Mouse (Mus musculus) T-cell, adult 2 months (primary cell): ENCODE measurements around the gene Rab3il1.
A peak's percentile ranks its signal among the peaks of the same experiment; 100 is the strongest.

Experiments
- DNase-seq: peaks from one replicate; pipeline ENCODE4 v3.0.0; 2022; ENCODE audit warnings: low spot score

The Rab3il1 gene

DNA sequence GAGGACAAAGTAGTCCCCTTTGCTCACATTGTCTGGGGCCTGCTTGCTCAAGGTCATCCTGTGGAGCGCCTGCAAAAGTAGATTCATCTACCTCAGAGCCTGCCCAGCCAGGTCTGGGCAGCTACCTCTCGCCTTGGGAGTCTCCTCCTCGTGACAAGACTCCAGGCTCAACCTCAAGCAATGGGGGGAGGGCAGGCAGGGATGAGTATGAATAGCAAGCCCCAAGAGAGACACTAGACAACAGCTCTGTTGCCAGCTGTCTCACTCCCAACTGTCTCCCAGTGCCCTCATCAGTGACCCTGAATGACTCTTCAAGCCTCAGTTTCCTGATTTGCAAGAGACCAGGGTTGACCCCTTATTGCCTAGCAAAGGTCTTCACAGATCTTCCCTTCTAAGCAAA is 11.9 kb downstream of the Rab3il1 start:
- no peak for DNase-seq

DNA sequence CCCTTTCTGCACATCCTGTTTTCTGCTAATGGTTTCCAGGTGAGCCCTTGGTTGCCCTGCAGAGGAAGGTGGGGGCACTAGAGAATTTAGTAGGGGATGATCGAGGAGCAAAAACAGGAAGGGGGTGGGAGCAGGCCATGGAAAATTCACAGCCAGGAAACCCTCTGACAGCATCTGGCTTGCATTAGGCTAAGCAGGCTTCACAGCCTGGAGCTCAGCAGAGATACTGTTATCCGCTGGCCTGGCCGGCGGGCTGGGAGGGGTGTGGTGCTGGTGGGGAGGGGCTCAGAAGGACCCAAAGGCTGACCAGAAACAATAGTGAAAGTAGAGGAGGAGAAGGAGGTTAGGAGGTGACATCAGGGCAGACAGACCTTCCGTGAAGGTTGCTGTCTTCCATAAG is 12.4 kb downstream of the Rab3il1 start:
- no peak for DNase-seq

DNA sequence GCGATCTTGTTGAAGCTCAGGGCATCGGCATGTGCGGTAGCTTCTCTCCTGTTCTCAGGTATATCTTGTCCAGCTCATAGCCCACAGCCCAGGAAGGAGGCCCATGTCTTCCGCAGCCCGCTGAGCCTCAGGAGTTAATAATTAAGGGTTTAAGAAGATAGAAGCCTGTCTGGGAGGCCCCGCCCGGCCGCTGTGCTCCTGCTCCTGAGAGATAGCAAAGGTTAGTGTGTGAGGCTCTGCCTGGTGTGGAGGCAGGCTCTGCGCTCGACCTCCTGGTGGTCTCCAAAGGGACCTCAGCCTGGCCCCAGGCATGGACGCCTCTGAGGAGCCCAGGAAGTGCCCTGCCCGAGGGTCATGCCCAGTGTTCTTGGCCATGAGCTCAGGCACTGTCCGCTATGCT is 13.4 kb downstream of the Rab3il1 start:
- DNase-seq: no peak

DNA sequence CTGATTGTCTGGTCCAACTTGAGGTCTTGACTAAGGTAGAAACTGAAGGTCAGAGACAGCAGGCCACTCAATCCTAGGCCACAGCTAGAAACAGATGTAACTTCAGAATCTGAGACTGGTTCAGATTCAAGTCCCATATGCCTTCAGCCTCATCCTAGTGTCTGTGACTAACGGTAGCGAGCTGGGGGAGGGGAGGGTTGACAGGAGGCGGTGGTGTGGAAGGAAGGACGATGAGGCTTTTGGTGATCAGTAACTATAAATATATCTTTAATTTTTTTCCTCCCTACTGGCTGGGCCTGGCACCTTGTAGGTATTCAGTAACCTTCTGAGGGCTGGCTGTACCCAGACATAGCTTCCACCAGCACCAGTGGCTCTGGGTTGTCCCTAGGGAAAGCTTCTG is 14.0 kb downstream of the Rab3il1 start:
- DNase-seq: no peak

DNA sequence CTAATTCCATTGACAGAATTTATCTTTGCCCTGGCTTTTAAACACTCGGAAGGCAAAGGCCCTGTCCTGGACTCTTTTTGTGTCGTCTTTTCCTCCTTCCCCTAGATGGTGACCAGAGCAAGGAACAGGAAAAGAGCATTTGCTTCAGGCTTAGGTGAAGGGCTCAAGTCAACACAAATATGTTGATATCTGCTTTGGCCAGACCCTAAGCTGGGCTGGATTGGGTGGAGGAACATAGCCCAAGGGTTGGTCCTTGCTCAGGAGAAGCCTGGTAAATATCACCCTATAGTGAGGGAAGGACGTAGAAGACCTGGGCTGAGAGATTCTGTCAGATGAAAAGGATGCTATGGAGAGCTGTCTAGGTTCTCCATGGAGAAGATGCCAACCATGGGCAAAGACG is 14.7 kb downstream of the Rab3il1 start:
- no peak for DNase-seq

DNA sequence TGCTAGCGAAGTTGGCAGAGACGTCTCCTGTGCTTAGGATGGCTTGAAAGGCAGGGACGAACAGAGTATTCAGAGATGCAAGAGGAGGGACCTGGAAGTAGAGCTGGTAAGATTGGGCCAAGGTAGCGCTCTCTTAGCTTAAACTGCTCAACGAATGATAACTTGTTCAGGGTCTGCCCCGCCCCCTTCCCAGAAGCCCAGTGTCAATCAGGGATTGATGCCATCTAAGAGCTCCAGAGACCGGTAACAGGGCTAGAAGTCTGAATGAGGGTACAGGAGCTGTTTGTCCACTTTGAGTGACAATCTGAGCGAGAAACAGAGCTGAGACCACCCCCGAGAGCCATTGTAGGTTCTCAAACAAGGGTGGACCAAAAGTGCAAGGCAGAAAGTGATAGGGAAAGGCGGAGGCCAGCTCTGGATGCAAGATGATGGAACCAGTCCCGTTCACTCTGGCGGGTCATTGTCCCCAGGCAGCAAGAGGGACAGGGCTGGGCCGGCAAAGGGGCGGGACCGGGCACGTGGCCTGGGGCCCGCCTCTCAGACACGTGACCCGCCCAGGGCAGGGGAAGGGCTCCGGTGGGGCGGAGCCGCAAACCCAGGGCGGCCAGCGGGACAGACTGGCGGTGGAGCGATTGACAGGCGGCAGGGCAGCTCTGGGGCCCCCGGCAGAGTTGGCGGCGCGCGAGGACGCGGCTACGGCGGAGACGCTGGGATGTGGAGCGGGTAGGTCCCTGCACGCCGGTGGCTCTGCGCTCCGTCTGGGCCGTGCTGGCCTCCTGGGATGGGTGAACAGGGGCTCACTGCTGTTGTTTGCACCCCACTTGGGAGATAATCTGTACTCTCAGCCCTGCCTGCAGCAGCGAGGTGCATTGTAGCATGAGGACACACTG is 16.4 kb downstream of the Rab3il1 start:
- DNase-seq: peak; percentile 16

DNA sequence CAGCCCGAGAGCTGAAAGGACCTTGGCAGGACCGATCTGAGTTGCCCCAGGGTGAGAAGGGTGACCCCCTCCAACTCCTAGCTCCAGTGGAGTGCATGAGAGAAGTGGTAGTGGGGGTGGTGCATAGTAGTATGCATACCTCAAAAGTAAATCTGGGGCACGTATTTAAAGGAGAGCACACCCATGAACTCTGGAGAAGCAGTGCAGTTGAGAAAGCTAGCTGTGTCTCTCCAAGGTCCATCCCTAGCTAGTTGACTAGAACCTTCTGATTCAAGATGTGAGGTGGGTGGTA is 17.0 kb downstream of the Rab3il1 start:
- DNase-seq: no peak

DNA sequence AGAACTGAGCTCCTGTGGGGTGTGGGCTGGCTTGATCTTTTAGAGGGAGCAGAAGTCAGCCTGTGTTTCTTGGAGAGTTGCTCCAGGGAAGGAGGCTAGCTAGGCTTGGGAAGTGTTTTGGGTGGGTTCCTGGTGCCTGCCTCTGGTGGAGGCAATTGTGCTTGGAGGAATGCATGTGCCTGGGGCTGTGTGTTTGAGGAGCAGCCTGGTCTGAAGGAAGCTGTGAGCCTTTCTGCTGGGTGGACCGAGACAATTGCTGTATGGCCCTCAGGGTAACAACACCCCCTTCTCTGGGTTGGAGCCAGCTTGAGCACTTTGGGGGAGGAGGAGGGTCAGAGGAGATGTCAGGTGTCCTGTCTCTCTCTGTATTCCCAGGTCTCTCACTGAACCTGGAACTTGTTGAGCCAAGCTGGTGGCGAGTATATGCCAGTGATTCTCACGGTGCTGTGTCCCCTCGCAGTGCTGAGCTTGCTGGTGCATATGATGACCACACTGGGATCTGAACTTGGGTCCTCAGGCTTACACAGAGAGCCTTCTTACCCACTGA is 17.8 kb downstream of the Rab3il1 start:
- no peak for DNase-seq

DNA sequence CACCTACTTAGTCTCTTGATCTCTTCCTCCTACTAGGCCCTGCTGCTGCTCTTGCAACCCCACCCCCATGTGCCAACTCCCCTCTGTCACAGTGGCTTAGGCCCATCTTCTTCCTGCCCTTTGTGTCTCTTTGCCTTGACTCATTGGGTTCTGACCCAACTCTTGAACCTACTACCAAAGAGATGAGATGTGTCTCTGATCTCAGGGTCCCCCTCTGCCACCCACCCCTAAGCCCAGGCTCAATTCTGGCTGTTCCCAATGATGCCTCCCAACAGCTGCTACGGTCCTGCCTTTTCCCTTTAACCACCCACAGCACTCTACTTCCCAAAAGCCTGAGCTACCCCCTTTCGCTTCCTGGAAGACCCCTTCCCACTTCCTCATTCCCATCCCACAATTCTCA is 20.5 kb downstream of the Rab3il1 start:
- DNase-seq: no peak

DNA sequence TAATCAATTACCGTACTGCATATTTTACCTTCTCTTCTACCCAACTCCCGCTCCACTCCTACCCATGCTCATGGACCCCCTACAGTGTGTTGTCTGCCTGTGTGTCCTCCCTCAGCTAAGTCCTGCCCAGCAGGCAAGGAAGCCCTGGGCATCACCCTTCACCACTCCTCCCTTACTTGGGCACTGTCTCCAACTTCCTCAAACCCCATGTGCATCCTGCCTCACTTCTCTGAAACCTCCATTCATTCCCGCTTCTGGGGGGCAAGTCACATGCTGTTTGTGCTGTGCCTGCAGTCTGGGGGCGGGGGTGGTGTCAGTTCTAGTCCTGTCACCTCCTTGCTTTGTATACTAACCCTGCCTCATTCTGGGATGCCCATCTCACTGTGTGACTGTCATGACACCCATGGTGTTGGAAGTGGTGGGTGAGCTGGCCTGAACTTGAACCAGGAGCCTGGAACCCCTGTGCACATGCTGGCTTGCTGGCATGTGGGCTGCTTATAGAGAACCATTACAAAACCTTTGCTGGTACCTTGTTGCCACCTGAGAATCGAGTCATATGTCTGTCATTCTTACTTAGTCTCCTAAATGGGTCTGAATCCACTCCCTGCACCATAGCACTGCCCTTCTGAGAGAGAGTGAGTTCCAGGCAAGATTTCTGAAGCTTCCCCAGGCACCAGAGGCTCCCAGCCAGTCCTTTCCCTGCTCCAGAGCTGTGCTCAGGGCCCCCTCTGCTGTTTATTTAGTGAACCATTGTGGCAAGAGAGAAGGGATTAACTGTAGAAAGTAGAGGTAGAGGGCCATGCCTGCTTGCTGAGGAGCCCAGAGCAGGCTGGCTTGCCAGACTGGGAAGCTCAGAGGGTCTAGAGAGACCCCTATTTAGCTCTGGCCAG is 21.2 kb downstream of the Rab3il1 start:
- no peak for DNase-seq

DNA sequence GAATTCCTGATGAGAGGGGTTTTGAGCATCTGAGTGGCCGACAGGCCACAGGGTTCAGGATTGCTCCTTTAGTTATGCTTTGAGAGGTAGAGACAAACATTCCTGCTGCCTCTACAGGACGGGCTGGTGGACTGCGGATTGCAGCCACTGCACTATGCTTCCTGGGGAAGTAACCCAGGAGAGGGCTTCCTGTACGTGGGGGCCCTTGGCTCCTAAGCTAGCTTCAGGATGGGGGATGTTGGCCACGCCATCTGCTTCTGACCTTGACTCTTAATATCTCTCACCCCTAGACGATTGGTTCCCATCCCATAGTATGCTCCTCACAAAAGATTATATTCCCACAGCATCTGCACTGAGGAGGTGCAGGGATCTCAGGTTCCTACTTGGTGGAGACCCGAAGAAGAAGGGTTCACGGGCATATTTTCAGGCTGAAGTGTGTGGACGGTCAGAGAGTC is 21.9 kb downstream of the Rab3il1 start:
- DNase-seq: no peak

DNA sequence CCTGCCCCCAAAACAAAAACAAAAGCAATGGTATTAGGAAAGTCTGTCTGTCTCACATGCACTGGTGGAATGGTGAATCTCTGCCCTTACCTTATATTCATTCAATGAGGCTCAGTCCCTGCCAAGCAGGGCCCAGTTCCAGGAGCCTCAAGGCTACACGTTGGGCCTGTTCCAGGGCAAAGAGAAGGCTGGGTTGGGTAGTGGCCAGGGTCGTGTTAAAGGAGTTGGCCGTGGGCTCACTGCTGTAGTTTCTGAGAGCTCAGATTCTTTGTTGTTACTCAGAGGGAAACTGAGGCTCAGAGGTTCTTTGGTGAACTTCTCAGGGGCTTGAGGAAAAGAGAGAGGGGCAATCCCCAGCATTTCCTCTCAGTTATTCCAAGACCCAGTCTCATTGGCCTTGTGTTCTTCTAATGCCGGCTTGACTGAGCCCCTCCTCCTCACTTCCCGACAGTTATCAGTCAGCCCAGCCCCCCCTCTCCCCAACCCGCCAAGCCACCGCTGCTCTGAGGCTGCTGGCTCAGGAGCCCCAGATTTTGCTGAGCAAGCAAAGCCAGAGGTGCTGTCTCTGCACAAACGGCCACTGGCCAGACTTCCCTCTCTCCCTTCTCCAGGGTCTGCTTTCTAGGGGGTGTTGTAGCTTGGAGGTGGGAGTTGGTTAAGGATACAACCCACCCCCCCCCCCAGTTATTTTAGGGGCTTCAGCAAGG is 23.9 kb downstream of the Rab3il1 start:
- DNase-seq: no peak

DNA sequence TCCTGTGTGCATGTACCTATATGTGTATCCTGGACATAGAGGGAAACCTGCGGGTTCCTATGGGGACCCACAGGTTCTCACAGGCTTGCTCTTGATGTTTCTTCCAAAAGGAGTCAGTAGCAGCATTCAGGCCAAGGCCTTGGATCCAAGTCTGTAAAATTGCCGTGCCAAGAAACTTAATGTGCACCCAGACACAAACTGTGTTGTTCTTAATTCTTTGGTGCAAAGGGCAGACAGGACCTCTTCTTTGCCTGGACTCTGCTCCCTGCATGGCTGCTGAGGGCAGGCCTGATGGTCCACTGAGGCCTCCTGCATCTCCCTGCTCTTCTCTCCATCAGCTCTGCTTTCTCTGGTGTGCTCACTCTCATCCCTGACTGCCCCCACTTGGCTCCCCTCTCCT is 28.3 kb downstream of the Rab3il1 start:
- no peak for DNase-seq

DNA sequence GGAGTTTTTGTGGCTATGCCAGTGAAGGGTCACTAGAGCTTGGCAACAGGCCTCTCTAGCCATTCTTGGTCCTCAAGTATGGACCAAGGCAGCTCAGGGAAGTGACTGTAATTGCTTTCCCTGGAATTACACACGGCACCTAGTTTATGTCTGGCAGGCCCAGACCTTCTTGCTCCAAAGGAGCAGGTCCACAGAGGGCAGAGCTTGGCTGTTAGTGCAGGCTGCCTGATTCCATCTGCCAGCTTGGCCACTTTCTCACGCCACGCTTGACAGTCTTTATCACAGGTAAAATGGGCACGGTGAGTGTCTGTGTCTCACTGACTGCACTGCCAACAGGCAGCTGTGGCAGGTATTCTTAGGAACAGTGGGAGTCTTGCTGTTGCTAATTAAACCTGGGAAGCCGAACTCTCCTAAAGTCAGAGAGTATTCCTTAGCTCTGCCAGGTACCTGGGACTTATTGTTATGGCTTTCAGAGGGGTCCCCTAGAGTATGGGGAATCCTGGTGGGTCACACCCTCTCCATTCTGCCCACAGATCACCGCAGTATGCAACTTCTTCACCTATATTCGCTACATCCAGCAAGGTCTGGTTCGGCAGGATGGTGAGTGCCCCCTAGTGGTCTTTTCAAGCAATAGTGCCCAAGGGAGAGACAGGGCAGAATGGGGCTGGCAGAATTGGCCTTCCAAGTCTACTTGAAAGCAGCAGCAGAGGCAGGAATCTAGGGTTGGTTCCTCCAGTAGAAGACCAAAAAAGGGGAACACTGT is 31.9 kb downstream of the Rab3il1 start:
- DNase-seq: peak; percentile 47

DNA sequence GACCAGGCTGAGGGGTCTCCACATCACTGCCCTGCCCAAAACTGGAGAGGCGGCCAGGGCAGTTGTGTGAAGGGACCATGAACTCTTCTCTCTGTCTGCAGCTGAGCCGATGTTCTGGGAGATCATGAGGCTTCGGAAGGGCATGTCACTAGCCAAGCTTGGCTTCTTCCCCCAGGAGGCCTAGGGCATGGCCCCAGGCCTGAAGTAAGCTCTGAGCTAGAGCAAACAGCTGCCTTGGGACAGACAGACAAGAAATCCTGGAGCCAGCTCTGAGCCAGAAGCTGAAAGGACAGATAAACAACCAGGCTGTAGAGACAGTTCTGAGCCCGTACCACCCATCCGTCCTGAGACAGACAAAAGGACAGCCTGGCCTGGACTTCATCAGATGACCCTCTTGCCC is 32.9 kb downstream of the Rab3il1 start:
- DNase-seq: no peak

DNA sequence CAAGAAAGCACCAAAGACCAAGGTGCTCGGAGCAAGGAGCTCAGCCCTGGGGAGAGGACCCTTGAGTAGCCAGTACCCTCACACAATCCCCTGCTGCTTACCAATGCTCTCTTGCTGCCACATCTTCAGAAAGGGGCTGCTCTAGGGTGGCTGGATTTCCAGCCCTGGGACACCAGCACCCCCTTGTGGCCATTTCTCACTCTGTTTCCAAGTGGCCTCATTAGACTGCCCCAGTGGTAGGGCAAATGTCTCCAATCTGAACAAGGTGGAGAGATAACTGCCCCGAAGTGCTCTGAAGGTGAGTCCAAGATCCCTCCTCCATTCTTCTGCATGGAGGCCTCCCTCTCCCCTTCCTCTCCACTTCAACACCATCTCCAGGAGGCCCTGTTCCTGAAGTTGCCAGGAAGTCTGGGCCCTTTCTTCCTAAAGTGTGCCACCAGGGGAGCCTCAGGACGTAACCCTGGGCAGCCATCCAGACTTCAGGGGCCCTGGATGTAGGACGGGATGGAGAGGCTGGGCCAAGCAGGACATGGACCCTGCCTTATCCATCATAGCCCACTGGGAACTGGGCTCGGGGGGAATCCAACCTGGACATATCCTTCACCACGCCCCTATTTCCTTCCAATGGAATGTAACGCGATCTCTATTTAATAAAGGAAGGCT is 33.4 kb downstream of the Rab3il1 start:
- DNase-seq: peak; percentile 65

DNA sequence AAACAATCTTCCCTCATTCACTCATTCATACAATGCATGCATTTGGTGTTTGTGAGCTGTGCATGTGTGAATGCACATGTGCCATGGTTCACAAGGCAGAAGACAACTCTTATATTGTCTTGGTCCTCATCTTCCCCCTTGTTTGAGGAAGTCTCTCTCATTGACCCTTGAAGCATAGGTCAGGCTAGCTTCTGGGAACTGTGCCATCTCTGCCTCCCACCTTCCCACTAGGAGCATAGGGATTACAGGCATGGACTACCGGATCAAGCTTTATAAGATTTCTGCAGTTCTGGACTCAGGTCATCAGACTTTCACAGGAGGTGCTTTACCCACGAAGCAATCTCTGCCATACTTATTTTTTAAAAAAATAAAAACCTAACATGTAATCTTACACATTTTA is 36.1 kb downstream of the Rab3il1 start:
- DNase-seq: no peak

DNA sequence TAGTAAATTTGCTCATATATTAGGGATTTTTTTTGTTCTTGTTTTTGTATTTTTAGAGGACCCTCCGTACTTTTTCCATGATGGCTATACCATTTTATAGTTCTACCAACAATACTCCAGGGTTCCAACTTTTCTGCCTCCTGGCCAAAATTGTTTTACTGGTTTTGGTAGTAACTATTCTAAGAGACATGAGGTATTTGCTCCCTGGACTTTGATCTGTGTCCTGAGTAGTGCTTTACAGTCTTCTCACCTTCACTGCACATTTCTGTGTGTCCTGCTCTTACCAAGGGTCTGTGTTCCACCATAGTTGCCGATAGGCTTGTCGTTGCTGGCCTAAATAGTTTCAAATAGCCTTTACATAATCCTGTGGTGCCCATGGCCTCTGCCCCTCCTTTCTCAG is 36.9 kb downstream of the Rab3il1 start:
- no peak for DNase-seq

DNA sequence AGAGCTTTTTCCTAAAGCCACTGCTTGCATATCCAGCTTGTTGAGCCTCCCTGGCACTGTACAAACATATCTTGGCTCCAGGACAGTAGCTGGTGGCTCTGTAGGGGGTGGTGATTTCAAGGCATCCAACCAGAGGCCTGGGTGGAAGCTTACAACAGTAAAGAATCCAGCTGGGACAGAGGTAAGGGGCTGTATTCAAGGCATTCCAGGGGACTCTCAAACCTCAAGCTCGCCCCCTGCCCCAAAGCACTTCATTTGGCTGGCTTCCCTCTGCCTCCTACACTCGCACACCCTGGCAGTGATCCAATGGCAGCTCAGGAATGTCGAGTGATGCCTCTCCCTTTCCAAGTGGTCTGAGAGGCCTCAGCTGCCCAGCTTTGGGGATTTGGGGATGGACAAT is 37.4 kb downstream of the Rab3il1 start:
- no peak for DNase-seq

DNA sequence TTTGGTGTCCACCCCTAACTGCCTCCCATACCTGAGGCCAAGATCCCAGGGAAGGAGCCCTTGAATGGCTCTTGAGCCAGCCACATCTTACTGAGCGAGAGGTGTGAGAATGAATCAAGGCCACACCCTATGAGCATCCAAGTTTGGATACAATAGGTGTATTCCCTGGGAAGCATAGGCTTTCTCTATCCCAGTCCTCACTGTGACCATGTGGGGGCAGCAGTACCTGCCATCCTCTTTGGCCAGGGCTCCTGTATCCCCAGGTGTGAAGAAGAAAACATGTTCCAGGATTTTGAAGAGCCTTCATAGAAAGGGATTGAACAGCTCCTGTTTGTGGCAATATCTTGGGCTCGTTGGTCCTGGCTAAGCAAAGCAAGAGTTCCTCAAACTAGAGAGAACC is 38.1 kb downstream of the Rab3il1 start:
- no peak for DNase-seq

DNA sequence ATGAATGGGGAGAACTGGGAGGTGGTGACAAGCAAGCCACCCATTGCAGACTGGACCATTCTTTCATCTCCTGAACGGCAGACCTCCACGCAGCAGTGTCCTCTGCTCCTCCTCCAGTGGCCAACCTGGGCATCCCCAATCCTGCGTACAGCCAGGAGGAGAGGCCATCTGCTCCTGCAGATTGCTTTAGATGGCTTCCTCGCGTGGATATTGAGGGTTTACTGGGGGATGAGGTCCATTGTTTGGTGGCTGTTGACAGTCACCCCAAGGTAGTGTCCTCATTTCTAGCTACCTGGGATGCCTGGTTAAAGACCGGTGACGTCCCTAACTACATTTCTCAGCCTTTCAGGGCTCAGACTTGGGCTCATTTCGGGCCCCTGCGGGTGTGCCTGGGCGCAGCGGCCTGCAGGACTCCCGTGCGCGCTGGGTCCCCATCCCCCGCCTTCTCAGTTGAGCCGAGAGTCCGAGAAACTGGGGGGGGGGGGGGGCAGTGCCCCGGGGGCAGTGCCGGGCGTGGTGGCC is 39.5 kb downstream of the Rab3il1 start:
- DNase-seq: no peak
